Mouse (Mus musculus): ENCODE measurements around the gene Atoh7.

- TF ChIP-seq CTCF (IDR thresholded peaks at IDR 0.05; ENCODE audit: low read depth, low read length) = no peak
- TF ChIP-seq POLR2A (IDR thresholded peaks at IDR 0.05; ENCODE audit: extremely low read depth, insufficient read depth, low read length) = no peak
Observed at GRCm38 (mm10) chr10:63053007-63053406, 46.4 kb upstream of the Atoh7 start.
